Mouse (Mus musculus) R1 (cell line): Measurements from ENCODE around the gene Aph1a.
"Not testable (repeated sequence)": the region's sequence is repeated elsewhere in the genome, so short reads cannot be mapped to it uniquely, and the experiment has no call there.

Experiments
- DNase-seq: peaks from one replicate; pipeline ENCODE4 v3.0.0-alpha.2; 2018; ENCODE audit warnings: low read depth, low spot score

Aph1a gene

DNA sequence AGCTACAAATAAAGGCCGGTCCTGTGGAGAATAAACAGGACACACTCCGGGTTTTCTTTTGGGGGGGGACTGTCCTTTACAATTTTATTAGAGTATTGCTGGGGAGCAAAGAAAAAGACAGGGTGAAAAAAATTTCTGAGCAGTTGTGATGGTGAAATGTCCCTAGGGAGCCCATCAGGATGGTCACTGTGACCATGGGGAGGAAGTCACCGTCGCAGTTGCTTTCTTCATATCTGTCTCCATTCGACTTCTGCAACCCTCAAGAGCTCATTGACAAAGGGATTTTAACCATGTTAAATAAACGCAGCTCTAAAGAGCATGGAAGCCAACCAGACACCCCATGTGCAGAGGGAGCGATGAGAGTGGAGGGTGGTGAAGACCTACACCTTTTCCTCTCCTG lies 23.0 kb downstream of the Aph1a start:
- DNase-seq: no peak

- DNase-seq: peak; percentile 83
These were observed 26.8 kb downstream of the Aph1a start for GRCm38 (mm10) chr3:95920532-95920931.

DNA sequence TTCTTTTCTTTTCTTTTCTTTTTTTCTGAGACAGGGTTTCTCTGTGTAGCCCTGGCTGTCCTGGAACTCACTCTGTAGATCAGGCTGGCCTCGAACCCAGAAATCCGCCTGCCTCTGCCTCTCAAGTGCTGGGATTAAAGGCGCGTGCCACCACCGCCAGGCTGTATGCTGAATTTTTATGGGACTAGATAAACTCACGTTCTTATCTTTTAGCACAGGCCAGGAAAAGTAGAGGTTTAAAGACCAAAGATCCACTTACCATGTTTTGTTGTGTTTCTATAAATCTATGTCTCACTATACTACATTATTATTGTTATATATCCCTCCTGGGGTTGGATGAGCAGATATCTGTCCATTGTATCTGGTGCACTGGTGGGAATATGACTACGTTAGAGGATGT lies 29.7 kb downstream of the Aph1a start:
- not testable (repeated sequence) for DNase-seq

DNA sequence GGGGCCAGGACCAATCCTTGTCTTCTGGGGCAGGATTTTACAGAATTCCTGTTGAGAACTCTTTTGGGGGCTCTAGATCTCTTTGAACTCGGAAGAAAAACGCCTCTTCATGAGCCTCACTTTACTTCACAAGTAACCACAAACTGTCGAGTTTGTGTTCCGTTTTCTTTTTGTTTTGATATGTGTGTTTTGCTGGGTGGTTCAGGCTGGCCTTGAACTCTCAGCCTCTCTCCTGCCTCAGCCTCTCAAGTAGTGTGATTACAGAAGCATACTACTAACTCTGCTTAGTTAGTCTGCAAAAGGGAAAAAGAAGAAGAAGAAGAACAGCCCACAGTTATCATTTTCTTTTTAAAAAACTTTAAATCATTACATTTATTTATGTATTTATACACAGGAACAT lies 30.4 kb downstream of the Aph1a start:
- DNase-seq: no peak

- no peak for DNase-seq
These were observed 31.3 kb downstream of the Aph1a start for GRCm38 (mm10) chr3:95925087-95925486.

- no peak for DNase-seq
These were observed 34.5 kb downstream of the Aph1a start for GRCm38 (mm10) chr3:95928261-95928657.

DNA sequence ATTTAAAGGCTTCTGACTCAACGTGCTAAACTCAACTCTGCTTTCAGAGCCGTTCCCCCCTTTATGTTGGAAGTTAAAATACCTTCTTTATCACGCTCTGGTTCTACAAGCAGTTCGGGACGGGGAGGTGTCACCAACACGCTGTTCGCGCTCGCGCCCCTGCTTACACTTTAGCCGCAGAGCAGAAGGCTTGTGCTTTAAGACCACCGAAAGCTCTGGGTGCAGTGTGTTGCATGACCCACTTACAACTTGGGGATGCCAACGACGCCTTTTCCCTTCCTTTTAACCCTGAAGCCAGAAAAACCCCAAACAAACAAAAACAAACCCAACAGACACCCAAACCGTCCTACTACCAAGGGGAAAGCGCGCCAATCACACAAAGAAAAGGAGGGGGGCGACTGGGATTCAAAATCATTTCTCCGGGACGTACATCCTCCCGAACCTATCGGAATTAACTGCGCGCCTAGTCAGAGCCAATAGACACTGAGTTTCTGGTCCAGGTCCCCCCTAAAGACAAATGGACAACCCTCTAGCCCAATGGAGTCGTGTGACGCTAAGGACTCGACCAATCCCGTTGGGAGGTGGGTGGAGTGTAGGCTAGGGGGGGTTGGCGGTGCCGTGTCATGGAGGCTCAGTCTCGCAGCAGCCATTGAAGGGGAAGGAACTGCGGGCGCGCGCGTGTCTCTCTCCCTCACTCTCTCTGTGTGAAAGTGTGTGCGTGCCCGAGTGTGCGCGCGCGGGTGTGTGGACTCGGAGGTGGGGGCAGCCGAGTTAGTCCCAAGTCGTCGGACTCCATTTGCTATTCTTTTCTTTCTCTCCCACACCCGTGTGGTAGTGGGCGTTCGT lies 35.1 kb downstream of the Aph1a start, which contains the start of gene Anp32e:
Gene Anp32e (plus strand): TSS at position 589 of the 846 bp plus-strand sequence.
- peak; percentile 100 for DNase-seq

DNA sequence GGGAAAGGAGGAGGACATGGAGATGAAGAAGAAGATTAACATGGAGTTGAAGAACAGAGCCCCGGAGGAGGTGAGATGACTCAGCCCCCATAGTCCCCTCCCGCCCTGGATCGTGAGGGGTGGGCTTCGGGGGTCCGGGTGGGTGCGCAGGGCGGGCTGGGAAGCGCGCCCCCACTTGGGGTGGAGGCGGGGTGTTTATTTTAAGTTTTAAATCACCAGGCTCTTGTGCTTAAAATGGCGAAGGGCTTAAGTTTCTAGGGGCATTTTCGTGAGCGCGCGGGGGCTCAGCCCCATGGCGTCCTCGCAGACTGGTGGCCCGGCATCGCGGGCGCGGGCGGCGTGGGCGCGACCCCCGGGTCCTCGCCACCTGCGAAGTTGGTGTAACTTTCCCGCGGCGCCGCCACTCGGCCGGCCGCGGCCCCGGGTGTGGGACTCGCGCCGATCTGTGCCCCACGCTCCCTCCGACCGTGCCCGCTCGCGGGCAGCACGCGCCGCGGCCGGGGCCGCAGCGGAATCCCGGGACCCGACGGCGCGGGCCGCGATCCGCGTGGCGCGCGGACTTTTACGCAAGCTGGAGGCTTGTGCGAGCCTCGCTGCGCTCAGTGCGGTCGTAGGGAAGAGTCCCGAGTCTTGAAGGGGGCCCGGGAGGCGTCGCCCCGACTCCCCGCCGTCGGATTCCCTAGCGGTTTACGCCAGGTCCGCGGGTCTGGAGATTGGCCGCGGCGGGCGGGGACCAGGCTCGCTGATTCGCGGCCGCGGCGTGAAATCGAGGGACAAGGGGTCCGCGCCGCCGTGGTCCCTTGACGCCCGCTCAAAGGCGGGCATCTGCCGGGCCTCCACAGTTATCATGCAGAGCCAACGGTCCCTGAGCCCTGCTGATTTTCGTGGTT lies 36.1 kb downstream of the Aph1a start:
- DNase-seq: peak; percentile 65

- DNase-seq: no peak
These were observed 36.7 kb downstream of the Aph1a start for GRCm38 (mm10) chr3:95930471-95930789.

- DNase-seq: no peak
These were observed 37.7 kb downstream of the Aph1a start for GRCm38 (mm10) chr3:95931471-95931870.

GRCm38 (mm10) chr3:95932157-95932556 lies 38.4 kb downstream of the Aph1a start:
- peak; percentile 41 for DNase-seq

DNA sequence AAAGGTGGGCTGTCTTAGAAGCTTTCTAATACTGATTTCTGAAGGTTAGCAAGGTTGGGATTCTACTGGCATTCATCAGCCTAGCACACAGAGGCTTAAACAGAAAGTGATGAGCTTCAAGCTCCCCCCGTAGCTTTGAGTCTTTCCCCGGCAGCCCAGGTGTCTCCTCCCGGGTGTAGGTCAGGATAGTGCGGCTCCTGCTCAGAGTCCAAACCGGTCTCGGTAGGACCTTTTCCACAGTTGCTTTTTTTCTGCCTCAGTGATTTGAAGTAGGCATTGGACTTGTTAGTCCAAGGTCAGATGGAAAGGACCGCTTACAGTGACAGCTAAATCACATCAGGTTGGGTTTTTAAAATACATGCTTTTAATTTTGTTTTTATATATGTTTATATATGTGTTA lies 38.8 kb downstream of the Aph1a start:
- DNase-seq: no peak

DNA sequence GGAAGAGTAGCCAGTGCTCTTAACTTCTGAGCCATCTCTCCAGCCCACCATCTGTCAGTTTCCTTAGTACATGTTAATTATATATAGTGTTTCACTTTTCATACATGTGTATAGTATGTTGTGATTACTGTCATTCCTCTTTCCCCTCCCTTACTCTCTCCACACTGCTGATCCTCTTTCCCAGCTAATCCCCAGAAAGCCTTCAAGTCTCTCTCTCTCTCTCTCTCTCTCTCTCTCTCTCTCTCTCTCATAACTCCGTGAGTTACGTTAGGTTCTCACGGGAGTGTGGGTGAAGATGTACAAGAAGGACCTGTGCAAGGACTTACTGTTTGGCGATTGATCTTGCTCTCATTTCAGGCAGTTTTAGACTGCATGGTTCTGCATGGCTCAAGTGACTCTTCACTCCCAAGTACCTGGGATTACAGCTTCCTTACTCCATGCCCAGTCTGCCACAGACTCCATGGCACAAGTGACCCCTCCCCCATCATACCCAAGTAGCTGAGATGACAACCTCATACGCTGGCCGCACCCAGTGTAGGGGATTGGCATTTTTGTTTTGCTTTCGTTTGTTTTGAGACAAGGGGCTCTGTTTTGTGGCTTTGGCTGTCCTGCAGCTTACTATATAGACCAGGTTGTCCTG lies 39.5 kb downstream of the Aph1a start:
- DNase-seq: no peak

DNA sequence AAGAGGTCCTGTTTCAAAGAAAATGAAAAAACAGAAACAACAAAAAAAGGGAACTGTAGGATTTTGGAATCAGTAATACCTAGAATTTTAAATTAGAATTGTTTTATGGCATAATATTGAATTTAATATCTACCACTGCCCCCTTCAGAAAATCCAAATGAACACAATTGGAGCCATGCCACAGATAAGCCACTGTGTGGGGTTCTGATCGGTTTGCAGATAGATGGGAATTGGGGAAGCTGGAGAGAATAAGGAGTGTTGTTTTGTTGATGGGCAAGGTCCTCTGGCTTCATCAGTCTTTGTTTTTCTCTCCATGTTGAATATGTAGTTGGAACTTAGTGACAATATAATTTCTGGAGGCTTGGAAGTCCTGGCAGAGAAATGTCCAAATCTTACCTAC lies 40.7 kb downstream of the Aph1a start:
- no peak for DNase-seq

- no peak for DNase-seq
These were observed 44.4 kb downstream of the Aph1a start for GRCm38 (mm10) chr3:95938217-95938616.

DNA sequence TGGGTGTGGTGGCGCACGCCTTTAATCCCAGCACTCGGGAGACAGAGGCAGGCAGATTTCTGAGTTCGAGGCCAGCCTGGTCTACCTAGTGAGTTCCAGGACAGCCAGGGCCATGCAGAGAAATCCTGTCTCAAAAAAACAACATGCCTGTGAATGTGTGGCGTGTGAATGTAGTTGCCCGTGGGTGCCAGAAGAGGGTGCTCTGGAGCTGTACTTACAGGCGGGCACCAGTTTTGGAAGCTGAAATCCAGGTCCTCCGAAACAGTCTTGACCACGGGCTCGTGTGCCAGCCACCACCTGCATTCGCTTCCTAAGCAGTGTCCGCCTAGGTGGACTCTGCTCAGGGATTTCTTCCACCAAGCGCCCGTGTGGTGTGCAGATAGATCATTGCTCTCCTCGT lies 45.1 kb downstream of the Aph1a start:
- peak; percentile 75 for DNase-seq

DNA sequence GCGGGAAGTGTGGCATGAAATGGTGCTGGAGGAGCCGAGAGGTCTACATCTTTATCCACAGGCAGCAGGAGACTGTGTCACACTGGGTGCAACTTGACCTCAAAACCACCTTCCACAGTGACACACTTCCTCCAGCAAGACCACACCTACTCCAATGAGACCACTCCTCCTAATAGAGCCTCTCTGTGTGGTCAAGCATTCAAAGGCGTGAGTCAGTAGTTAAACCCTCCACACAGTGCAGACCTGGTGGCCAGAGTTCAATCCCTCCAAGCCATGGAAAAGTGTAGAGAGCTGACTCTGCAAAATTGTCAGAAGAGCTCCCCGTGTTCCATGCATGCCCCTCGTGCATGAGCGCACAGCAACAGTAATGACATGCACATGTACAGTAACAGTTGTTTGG lies 49.0 kb downstream of the Aph1a start:
- peak; percentile 89 for DNase-seq

DNA sequence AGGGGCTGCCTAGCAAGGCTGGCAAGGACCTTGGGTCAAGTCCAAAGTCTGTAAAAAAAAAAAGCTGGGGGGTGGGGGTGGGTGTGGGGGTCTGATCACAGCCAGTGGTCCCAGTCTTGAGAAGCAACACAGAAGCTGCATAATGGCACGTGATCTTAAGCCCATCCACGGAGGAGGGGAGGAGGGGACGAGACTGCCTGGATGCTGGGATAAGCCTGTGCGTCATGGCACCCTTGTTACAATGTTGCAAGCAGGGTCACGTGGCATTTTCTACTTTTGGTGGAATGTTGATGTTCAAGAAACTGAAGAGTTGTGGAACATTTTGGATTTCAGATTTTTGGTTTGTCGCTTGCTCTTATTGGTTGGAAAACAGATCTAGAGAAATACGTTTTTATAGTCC lies 49.5 kb downstream of the Aph1a start:
- peak; percentile 59 for DNase-seq

- DNase-seq: no peak
These were observed 51.0 kb downstream of the Aph1a start for GRCm38 (mm10) chr3:95944742-95945141.

GRCm38 (mm10) chr3:95945731-95946240 lies 52.0 kb downstream of the Aph1a start:
- no peak for DNase-seq
